Mouse (Mus musculus): ENCODE measurements at regions not wholly inside any gene's neighbourhood (a gene's known extent, or its start where the extent isn't known, plus 50 kb on each side); places are given as distances from the start of the nearest gene placed in this dataset.

GRCm38 (mm10) chr11:22608945-22609344, 97.1 kb downstream of the Tmem17 start:
- TF ChIP-seq CTCF (IDR thresholded peaks at IDR 0.05; ENCODE audit: insufficient read depth, low read depth, low read length) (no peak), POLR2A (IDR thresholded peaks at IDR 0.05; ENCODE audit: insufficient read depth, low read depth, low read length) (no peak)
